Mouse (Mus musculus): Measurements from ENCODE around the gene Srd5a1.

- no peak for TF ChIP-seq POLR2A (IDR thresholded peaks at IDR 0.05; ENCODE audit: borderline replicate concordance, low read depth, low read length)
- TF ChIP-seq CTCF (IDR thresholded peaks at IDR 0.05; ENCODE audit: low read depth, low read length), result no peak
These were observed 43.3 kb upstream of the Srd5a1 start for GRCm38 (mm10) chr13:69654508-69654907.

All from bone marrow macrophage, adult 2 months (primary cell).